Mouse (Mus musculus) layer of hippocampus, adult 9-10 months (tissue): ENCODE results near the gene Cyp2c69.
"Not testable (repeated sequence)": the region's sequence is repeated elsewhere in the genome, so short reads cannot be mapped to it uniquely, and the experiment has no call there.

Source experiments
- DNase-seq: peaks from one replicate; pipeline ENCODE4 v3.0.0; 2022; ENCODE audit warnings: low spot score

Cyp2c69 gene

GRCm38 (mm10) chr19:39886699-39887098 is at the start of gene Cyp2c69:
Gene Cyp2c69 (minus strand): TSS chr19:39886799.
- not testable (repeated sequence) for DNase-seq

- DNase-seq, result no peak
Observed at GRCm38 (mm10) chr19:39935396-39935795, 48.8 kb upstream of the Cyp2c69 start.

- no peak for DNase-seq
Observed at GRCm38 (mm10) chr19:39930032-39930431, 43.4 kb upstream of the Cyp2c69 start.

- DNase-seq, result no peak
Observed at GRCm38 (mm10) chr19:39901656-39902055, 15.1 kb upstream of the Cyp2c69 start.

- not testable (repeated sequence) for DNase-seq
Observed at GRCm38 (mm10) chr19:39890079-39890478, 3.5 kb upstream of the Cyp2c69 start.

GRCm38 (mm10) chr19:39866133-39866532 is 20.5 kb downstream of the Cyp2c69 start:
- DNase-seq, result no peak

- not testable (repeated sequence) for DNase-seq
Observed at GRCm38 (mm10) chr19:39820931-39821330, 65.7 kb downstream of the Cyp2c69 start.

- not testable (repeated sequence) for DNase-seq
Observed at GRCm38 (mm10) chr19:39816400-39816799, 70.2 kb downstream of the Cyp2c69 start.

- DNase-seq, result not testable (repeated sequence)
Observed at GRCm38 (mm10) chr19:39815991-39816390, 70.6 kb downstream of the Cyp2c69 start.

GRCm38 (mm10) chr19:39812714-39813113 is 73.9 kb downstream of the Cyp2c69 start, which contains the start of gene Cyp2c40:
Gene Cyp2c40 (minus strand): TSS chr19:39812814.
- DNase-seq, result not testable (repeated sequence)
